Mouse (Mus musculus): ENCODE results near the gene Mast4.

Mast4 gene

GRCm38 (mm10) chr13:102886147-102886546 lies 448.1 kb downstream of the Mast4 start:
- no peak for DNase-seq

- no peak for DNase-seq
These were observed 453.8 kb downstream of the Mast4 start for GRCm38 (mm10) chr13:102880381-102881076.

- DNase-seq: no peak
These were observed 455.7 kb downstream of the Mast4 start for GRCm38 (mm10) chr13:102878631-102879030.

- DNase-seq: no peak
These were observed 456.5 kb downstream of the Mast4 start for GRCm38 (mm10) chr13:102877766-102878325.

GRCm38 (mm10) chr13:102877154-102877553 lies 457.1 kb downstream of the Mast4 start:
- DNase-seq: no peak

- DNase-seq: no peak
These were observed 458.8 kb downstream of the Mast4 start for GRCm38 (mm10) chr13:102875520-102875919.

- DNase-seq: peak; percentile 49
These were observed 459.2 kb downstream of the Mast4 start for GRCm38 (mm10) chr13:102875144-102875476.

GRCm38 (mm10) chr13:102874465-102875143 lies 459.7 kb downstream of the Mast4 start:
- peak; percentile 60 for DNase-seq

GRCm38 (mm10) chr13:102873412-102874016 lies 460.8 kb downstream of the Mast4 start:
- no peak for DNase-seq

- DNase-seq: no peak
These were observed 462.8 kb downstream of the Mast4 start for GRCm38 (mm10) chr13:102871380-102872104.

GRCm38 (mm10) chr13:102869541-102869940 lies 464.8 kb downstream of the Mast4 start:
- DNase-seq: no peak

GRCm38 (mm10) chr13:102866816-102867215 lies 467.5 kb downstream of the Mast4 start:
- no peak for DNase-seq

GRCm38 (mm10) chr13:102865971-102866724 lies 468.1 kb downstream of the Mast4 start:
- peak; percentile 52 for DNase-seq

- no peak for DNase-seq
These were observed 468.8 kb downstream of the Mast4 start for GRCm38 (mm10) chr13:102865494-102865893.

- DNase-seq: no peak
These were observed 469.5 kb downstream of the Mast4 start for GRCm38 (mm10) chr13:102864840-102865239.

- DNase-seq: no peak
These were observed 470.2 kb downstream of the Mast4 start for GRCm38 (mm10) chr13:102864079-102864478.

- DNase-seq: no peak
These were observed 471.3 kb downstream of the Mast4 start for GRCm38 (mm10) chr13:102862981-102863380.

- no peak for DNase-seq
These were observed 471.9 kb downstream of the Mast4 start for GRCm38 (mm10) chr13:102862397-102862796.

- DNase-seq: no peak
These were observed 473.6 kb downstream of the Mast4 start for GRCm38 (mm10) chr13:102860733-102861132.

- DNase-seq: no peak
These were observed 474.2 kb downstream of the Mast4 start for GRCm38 (mm10) chr13:102860135-102860534.

GRCm38 (mm10) chr13:102857539-102857838 lies 476.8 kb downstream of the Mast4 start:
- no peak for DNase-seq

- no peak for DNase-seq
These were observed 477.3 kb downstream of the Mast4 start for GRCm38 (mm10) chr13:102856821-102857538.

All from retina, postnatal 1 day (tissue).